12 mouse cellular contexts compared by ENCODE assay signal in the genomic region with DNA sequence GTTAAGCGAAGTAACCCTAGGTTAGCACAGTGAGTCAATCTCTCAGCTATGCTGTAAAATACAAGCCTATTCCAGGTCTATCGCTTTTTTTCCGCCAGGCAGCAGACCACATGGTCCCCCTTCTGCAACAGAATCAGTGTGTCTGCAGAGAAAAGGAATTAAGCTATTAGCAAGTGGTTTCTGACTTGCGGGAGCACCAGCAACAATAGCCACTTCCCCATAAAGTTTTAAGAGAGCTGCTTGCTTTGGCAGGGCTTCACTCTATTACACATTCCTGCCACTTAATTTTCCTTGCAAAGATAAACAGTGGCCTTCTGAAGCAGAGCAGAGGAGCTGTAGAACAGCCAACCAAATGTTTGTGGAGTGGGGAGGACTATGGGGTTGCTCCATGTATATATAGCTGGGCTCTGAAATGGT. TPM values are rescaled to one million over a fixed set of nuclear protein-coding genes. Genes with fewer than 3 reads are reported as not detected.
DNase-seq lines count a peak whose midpoint lies in the region; ATAC-seq and TF ChIP-seq lines count a peak whose summit lies in the region.
"Had no signal": no experiment of that assay in that cellular context is flagged by ENCODE, and none has a peak within 500 bp of the region (broad histone marks: within the 10 kb centered on the region; RNA-seq: fewer than 3 reads in every experiment).

No protein-coding gene starts in this region.

- no peaks in the 10 kb centered on the region for H3K36me3 ChIP-seq in heart, embryonic 11.5 days (ENCODE audit: control insufficient read depth, insufficient read depth, low read length)
- H3K36me3 ChIP-seq in intestine, embryonic 16.5 days (ENCODE audit: control insufficient read depth, insufficient read depth, low read length): no peaks in the 10 kb centered on the region
- H3K36me3 ChIP-seq in limb, embryonic 13.5 days: no peaks in the 10 kb centered on the region
- no peaks in the 10 kb centered on the region for H3K36me3 ChIP-seq in forebrain, embryonic 11.5 days (ENCODE audit: control insufficient read depth, insufficient read depth, low read length)
- H3K36me3 ChIP-seq in hindbrain, embryonic 11.5 days (ENCODE audit: control insufficient read depth, insufficient read depth, low read length): no peaks in the 10 kb centered on the region
- H3K36me3 ChIP-seq: hindbrain, embryonic 13.5 days had no signal

- H3K9ac ChIP-seq in heart, embryonic 11.5 days (ENCODE audit: low read depth, low read length): no peak overlapping the region
- H3K9ac ChIP-seq in intestine, embryonic 16.5 days (ENCODE audit: low read depth, low read length): no peak overlapping the region
- no peak overlapping the region for H3K9ac ChIP-seq in limb, embryonic 13.5 days
- H3K9ac ChIP-seq in forebrain, embryonic 11.5 days (ENCODE audit: low read length): no peak overlapping the region
- H3K9ac ChIP-seq in hindbrain, embryonic 11.5 days (ENCODE audit: low read depth, low read length): no peak overlapping the region
- H3K9ac ChIP-seq: hindbrain, embryonic 13.5 days had no signal

- no peak overlapping the region for H3K4me2 ChIP-seq in heart, embryonic 11.5 days
- H3K4me2 ChIP-seq in intestine, embryonic 16.5 days (ENCODE audit: low read depth, low read length): no peak overlapping the region
- H3K4me2 ChIP-seq in limb, embryonic 13.5 days (replicated peaks): no peak overlapping the region
- H3K4me2 ChIP-seq in forebrain, embryonic 11.5 days (ENCODE audit: low read depth, low read length, severe bottlenecking): no peak overlapping the region
- H3K4me2 ChIP-seq in hindbrain, embryonic 11.5 days (replicated peaks; ENCODE audit: low read depth, low read length): no peak overlapping the region
- H3K4me2 ChIP-seq: hindbrain, embryonic 13.5 days had no signal

- no peaks in the 10 kb centered on the region for H3K9me3 ChIP-seq in heart, embryonic 11.5 days (replicated peaks; ENCODE audit: control insufficient read depth, low read length)
- no peaks in the 10 kb centered on the region for H3K9me3 ChIP-seq in intestine, embryonic 16.5 days (ENCODE audit: control insufficient read depth, low read length)
- no peaks in the 10 kb centered on the region for H3K9me3 ChIP-seq in limb, embryonic 13.5 days
- no peaks in the 10 kb centered on the region for H3K9me3 ChIP-seq in forebrain, embryonic 11.5 days (ENCODE audit: control insufficient read depth, low read length)
- H3K9me3 ChIP-seq in hindbrain, embryonic 11.5 days (ENCODE audit: control insufficient read depth, low read length): no peaks in the 10 kb centered on the region
- H3K9me3 ChIP-seq: hindbrain, embryonic 13.5 days had no signal

- TF ChIP-seq CTCF in left cerebral cortex, adult 2 months (IDR thresholded peaks at IDR 0.05): no peak; the same call in 1 of the 2 replicates

- H3K27ac ChIP-seq in heart, embryonic 11.5 days (ENCODE audit: low read depth, low read length): no peak overlapping the region
- H3K27ac ChIP-seq in intestine, embryonic 16.5 days (ENCODE audit: low read length): no peak overlapping the region
- H3K27ac ChIP-seq in limb, embryonic 13.5 days: peak overlapping the region; percentile 28; the same call in 1 of the 2 replicates
- H3K27ac ChIP-seq in forebrain, embryonic 11.5 days (ENCODE audit: low read depth, low read length): no peak overlapping the region
- no peak overlapping the region for H3K27ac ChIP-seq in hindbrain, embryonic 11.5 days (ENCODE audit: low read depth, low read length)
- H3K27ac ChIP-seq in left cerebral cortex, adult 2 months: no peak overlapping the region
- H3K27ac ChIP-seq: hindbrain, embryonic 13.5 days had no signal

- intact Hi-C loops in left cerebral cortex, adult 2 months (cut with DNase I): no loop called here

- no peaks in the 10 kb centered on the region for H3K27me3 ChIP-seq in heart, embryonic 11.5 days (ENCODE audit: control insufficient read depth, insufficient read depth, low read length)
- H3K27me3 ChIP-seq in intestine, embryonic 16.5 days (replicated peaks; ENCODE audit: control insufficient read depth, insufficient read depth, low read length): no peaks in the 10 kb centered on the region
- H3K27me3 ChIP-seq in limb, embryonic 13.5 days: no peaks in the 10 kb centered on the region
- H3K27me3 ChIP-seq in forebrain, embryonic 11.5 days (ENCODE audit: control insufficient read depth, insufficient read depth, low read length): no peaks in the 10 kb centered on the region
- no peaks in the 10 kb centered on the region for H3K27me3 ChIP-seq in hindbrain, embryonic 11.5 days (ENCODE audit: control insufficient read depth, insufficient read depth, low read length)
- H3K27me3 ChIP-seq: hindbrain, embryonic 13.5 days had no signal

- H3K4me1 ChIP-seq in heart, embryonic 11.5 days (ENCODE audit: control insufficient read depth, insufficient read depth, low read length): no peaks in the 10 kb centered on the region
- no peaks in the 10 kb centered on the region for H3K4me1 ChIP-seq in intestine, embryonic 16.5 days (ENCODE audit: control insufficient read depth, insufficient read depth, low read length)
- H3K4me1 ChIP-seq in limb, embryonic 13.5 days: peaks cover 12% of the 10 kb centered on the region
- no peaks in the 10 kb centered on the region for H3K4me1 ChIP-seq in forebrain, embryonic 11.5 days (replicated peaks; ENCODE audit: control insufficient read depth, insufficient read depth, low read length)
- no peaks in the 10 kb centered on the region for H3K4me1 ChIP-seq in hindbrain, embryonic 11.5 days (replicated peaks; ENCODE audit: control insufficient read depth, insufficient read depth, low read length)
- H3K4me1 ChIP-seq: hindbrain, embryonic 13.5 days had no signal

- H3K4me3 ChIP-seq in heart, embryonic 11.5 days (ENCODE audit: low read depth, low read length): no peak overlapping the region
- H3K4me3 ChIP-seq in intestine, embryonic 16.5 days (ENCODE audit: low read length): no peak overlapping the region
- H3K4me3 ChIP-seq in limb, embryonic 13.5 days: no peak overlapping the region
- no peak overlapping the region for H3K4me3 ChIP-seq in forebrain, embryonic 11.5 days (ENCODE audit: low read depth, low read length)
- H3K4me3 ChIP-seq in hindbrain, embryonic 11.5 days (ENCODE audit: low read depth, low read length): no peak overlapping the region
- no peak overlapping the region for H3K4me3 ChIP-seq in left cerebral cortex, adult 2 months
- H3K4me3 ChIP-seq: hindbrain, embryonic 13.5 days had no signal

- 67% methylated on average over 4 of the region's 4 CpGs for WGBS in heart, embryonic 11.5 days (ENCODE audit: insufficient replicate concordance)
- 50% methylated on average over 4 of the region's 4 CpGs for WGBS in intestine, embryonic 16.5 days
- WGBS in limb, embryonic 13.5 days: 34% methylated on average over 4 of the region's 4 CpGs
- WGBS in forebrain, embryonic 11.5 days: 82% methylated on average over 4 of the region's 4 CpGs
- WGBS in hindbrain, embryonic 11.5 days: 82% methylated on average over 4 of the region's 4 CpGs

- no peak for ATAC-seq in heart, embryonic 11.5 days (replicated peaks; ENCODE audit: insufficient number of reproducible peaks, low FRiP score, low TSS enrichment)
- peak; percentile 65; the same call in 1 of the 2 replicates for ATAC-seq in intestine, embryonic 16.5 days
- peak; percentile 91 for ATAC-seq in limb, embryonic 13.5 days (ENCODE audit: low FRiP score, low read depth)
- no peak for ATAC-seq in forebrain, embryonic 11.5 days (replicated peaks; ENCODE audit: low FRiP score)
- no peak for ATAC-seq in hindbrain, embryonic 11.5 days (ENCODE audit: low FRiP score)
- ATAC-seq: activated CD4-positive, CD25-positive, alpha-beta regulatory T cell, adult 4 months had no signal

- DNase-seq in heart, adult 9 months (ENCODE audit: low spot score in 2 of 2): peak; percentile 31 to 34
- DNase-seq in skeletal muscle tissue, adult 2 months (ENCODE audit: low read depth, low spot score): peak; percentile 32
- DNase-seq in forebrain, embryonic 11.5 days (ENCODE audit: low spot score): no peak
- no peak for DNase-seq in hindbrain, embryonic 11.5 days (ENCODE audit: low spot score)
- no peak for DNase-seq in left cerebral cortex, adult 2 months (ENCODE audit: extremely low spot score in 1 of 2, low spot score in 2 of 2)
- DNase-seq: midbrain, embryonic 14.5 days had no signal

RNA-seq across cellular contexts. Expression of a gene that starts 59.8 kb away (rescaled TPM):
- 0.57 and 1.2 TPM in 2 replicates for polyA plus RNA-seq in heart, embryonic 11.5 days (2014; fragmentation: Nextera tagmentation; extraction: Ambion mirVana)
- 1.2 and 1.6 TPM in 2 replicates for polyA plus RNA-seq in intestine, embryonic 16.5 days (2015; fragmentation: Nextera tagmentation; extraction: Ambion mirVana)
- 0.64 and 0.70 TPM in 2 replicates for polyA plus RNA-seq in limb, embryonic 13.5 days (2015; fragmentation: Nextera tagmentation; extraction: Ambion mirVana)
- 0.24 and 0.43 TPM in 2 replicates for polyA plus RNA-seq in forebrain, embryonic 11.5 days (2014; fragmentation: Nextera tagmentation; extraction: Ambion mirVana)
- 0.63 and 1.1 TPM in 2 replicates for polyA plus RNA-seq in hindbrain, embryonic 11.5 days (2014; fragmentation: Nextera tagmentation; extraction: Ambion mirVana)
- 1 to 10 TPM; 2.5 to 3.4 TPM for total RNA-seq in left cerebral cortex, adult 2 months (2021)
- total RNA-seq: CH12.LX had no signal

Comparison
In these comparisons a context has a peak if more than half of its experiments do, and no peak if none do; other contexts are left out.
1. DNase-seq: peak in heart, adult 9 months (2 of 2) and skeletal muscle tissue, adult 2 months (single experiment); none in forebrain, embryonic 11.5 days (single experiment), hindbrain, embryonic 11.5 days (single experiment) and left cerebral cortex, adult 2 months (0 of 2).
2. ATAC-seq: peak in intestine, embryonic 16.5 days (single experiment) and limb, embryonic 13.5 days (single experiment); none in heart, embryonic 11.5 days (single experiment), forebrain, embryonic 11.5 days (single experiment) and hindbrain, embryonic 11.5 days (single experiment).